Mouse (Mus musculus): ENCODE data around the gene Plppr3.

GRCm38 (mm10) chr10:79820782-79821181 is 53.7 kb downstream of the Plppr3 start, which contains the start of gene Misp:
- TF ChIP-seq USF1 (IDR thresholded peaks at IDR 0.05; ENCODE audit: low read depth) = no peak
- TF ChIP-seq CTCF (IDR thresholded peaks at IDR 0.05; ENCODE audit: control insufficient read depth, insufficient read depth, insufficient read length) = no peak

Measured in C2C12 (cell line).